Mouse (Mus musculus) spleen, adult 2 months (tissue): ENCODE results near the gene Nupr1.

Experiments
- CTCF ChIP-seq: fragments of 200-500 bp; IDR thresholded peaks from 2 replicates; pipeline ENCODE4 v1.5.1; 2011; ENCODE audit warnings: mild to moderate bottlenecking, inconsistent platforms; ENCODE audit not compliant: insufficient read depth, insufficient read length, insufficient replicate concordance; ENCODE audit errors: extremely low read depth
- POLR2A ChIP-seq: fragments of 200-500 bp; IDR thresholded peaks from 2 replicates; pipeline ENCODE4 v1.6.1; 2011; ENCODE audit warnings: low read depth, low read length, inconsistent platforms

DNA sequence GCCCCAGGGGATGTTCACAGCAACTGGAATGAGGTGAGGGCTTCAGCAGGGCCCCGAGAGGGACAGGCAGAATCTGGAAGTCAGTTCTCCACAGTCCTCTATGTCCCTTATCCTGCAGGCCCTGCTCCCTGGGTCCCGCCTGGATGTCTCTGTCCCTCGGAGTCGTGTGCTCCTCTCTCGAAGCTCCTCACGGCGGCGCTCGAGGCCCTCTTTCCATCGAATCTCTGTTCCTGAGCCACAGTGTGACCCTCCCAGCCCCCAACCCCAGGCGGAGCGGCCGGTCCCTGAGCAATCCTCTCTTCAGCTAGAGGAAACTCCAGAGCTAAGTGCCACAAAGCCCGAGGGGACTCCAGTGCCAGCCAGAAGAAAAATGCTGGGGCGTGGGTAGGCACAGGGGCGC lies 42.9 kb downstream of the Nupr1 start:
- TF ChIP-seq CTCF, result no peak
- TF ChIP-seq POLR2A, result no peak
